Mouse (Mus musculus): ENCODE measurements around the gene Tbcd. TPM values are rescaled to one million over a fixed set of nuclear protein-coding genes. Genes with fewer than 3 reads are reported as not detected.

Gene Tbcd
- total and polyA plus RNA-seq, 3 experiments = 62.1 to 86.7 (median 70.4) TPM

- no peaks in the 10 kb centered on the region for H3K79me2 ChIP-seq (replicated peaks; ENCODE audit: control insufficient read depth, extremely low read depth, insufficient read depth, poor library complexity, severe bottlenecking)
- no peak overlapping the region for H3K27ac ChIP-seq (ENCODE audit: insufficient read depth, low read depth)
- H3K4me1 ChIP-seq (ENCODE audit: control insufficient read depth in 1 of 2, insufficient read depth in 2 of 2) = no peaks in the 10 kb centered on the region
- no peaks in the 10 kb centered on the region for H3K9me3 ChIP-seq (replicated peaks; ENCODE audit: low read length)
- peaks cover 63 to 94% of the 10 kb centered on the region in 2 experiments for H3K36me3 ChIP-seq (replicated peaks in 1 of 2; ENCODE audit: control insufficient read depth in 1 of 2, insufficient read depth in 1 of 2, low read length in 1 of 2)
- H3K9ac ChIP-seq (ENCODE audit: insufficient read depth, low read depth) = no peak overlapping the region
- H3K4me3 ChIP-seq (replicated peaks in 1 of 3; ENCODE audit: low read depth in 2 of 3, low read length in 2 of 3, poor library complexity in 1 of 3) = no peak overlapping the region
- dilution Hi-C loops (cut with MboI; ENCODE audit: extremely low pct_ligation_motif_present, extremely low pct_unique_long_range_greater_than_20kb, low sequenced_read_pairs) (no loop called here), in situ Hi-C loops (cut with MboI; ENCODE audit: low pct_ligation_motif_present, low pct_unique_long_range_greater_than_20kb, low sequenced_read_pairs) (no loop called here)
- H3K4me2 ChIP-seq (ENCODE audit: insufficient read depth, low read depth, poor library complexity, severe bottlenecking) = no peak overlapping the region
- TF ChIP-seq MAFK (IDR thresholded peaks at IDR 0.05; ENCODE audit: insufficient replicate concordance, low read length) (peak; percentile 89), NRF1 (IDR thresholded peaks at IDR 0.05; ENCODE audit: low read depth, low read length) (no peak), NELFE (IDR thresholded peaks at IDR 0.05; ENCODE audit: low read depth, low read length) (no peak), IRF4 (IDR thresholded peaks at IDR 0.05; ENCODE audit: low read depth, low read length) (no peak), USF1 (IDR thresholded peaks at IDR 0.05; ENCODE audit: low read depth, low read length) (no peak), GABPA (IDR thresholded peaks at IDR 0.05; ENCODE audit: insufficient replicate concordance, low read depth, low read length) (no peak), MAZ (IDR thresholded peaks at IDR 0.05; ENCODE audit: low read depth, low read length) (no peak), SMC3 (IDR thresholded peaks at IDR 0.05; ENCODE audit: low read depth, low read length) (no peak)
- no peaks in the 10 kb centered on the region for H3K27me3 ChIP-seq (replicated peaks)
- no peak for DNase-seq (ENCODE audit: extremely low read depth)
Measured at GRCm38 (mm10) chr11:121625007-121625406, 173.3 kb downstream of the Tbcd start.

DNA sequence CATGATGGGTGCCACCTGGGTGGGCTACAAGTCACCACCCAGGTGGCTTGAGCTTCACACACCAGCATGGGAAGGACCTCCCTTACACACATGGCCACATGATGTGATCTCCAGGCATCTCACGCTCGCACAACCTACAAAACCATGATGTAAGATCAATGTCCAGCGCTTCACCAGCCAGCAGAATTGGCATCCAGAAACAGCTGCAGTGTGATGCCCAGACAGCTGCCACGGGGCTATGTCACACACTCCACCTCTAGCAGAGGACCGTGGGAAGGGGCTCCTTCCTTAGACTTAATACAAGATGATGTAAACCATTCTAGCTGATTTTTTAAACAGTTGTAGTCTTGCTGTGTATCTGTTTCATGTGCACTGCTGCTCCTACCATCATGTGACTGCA is 175.8 kb downstream of the Tbcd start:
- H3K9me3 ChIP-seq (replicated peaks; ENCODE audit: low read length) = no peaks in the 10 kb centered on the region
- H3K4me1 ChIP-seq (ENCODE audit: control insufficient read depth in 1 of 2, insufficient read depth in 2 of 2) = no peaks in the 10 kb centered on the region
- no peak overlapping the region for H3K9ac ChIP-seq (ENCODE audit: insufficient read depth, low read depth)
- H3K4me2 ChIP-seq (ENCODE audit: insufficient read depth, low read depth, poor library complexity, severe bottlenecking) = no peak overlapping the region
- no peak for DNase-seq (ENCODE audit: extremely low read depth)
- H3K36me3 ChIP-seq (replicated peaks in 1 of 2; ENCODE audit: control insufficient read depth in 1 of 2, insufficient read depth in 1 of 2, low read length in 1 of 2) = peaks cover 57 to 92% of the 10 kb centered on the region in 2 experiments
- no peaks in the 10 kb centered on the region for H3K27me3 ChIP-seq (replicated peaks)
- TF ChIP-seq POLR2A (IDR thresholded peaks at IDR 0.05; ENCODE audit: low read depth, low read length) = no peak
- no peak overlapping the region for H3K4me3 ChIP-seq (replicated peaks in 1 of 3; ENCODE audit: low read depth in 2 of 3, low read length in 2 of 3, poor library complexity in 1 of 3)
- dilution Hi-C loops (cut with MboI; ENCODE audit: extremely low pct_ligation_motif_present, extremely low pct_unique_long_range_greater_than_20kb, low sequenced_read_pairs) = no loop called here
- H3K79me2 ChIP-seq (replicated peaks; ENCODE audit: control insufficient read depth, extremely low read depth, insufficient read depth, poor library complexity, severe bottlenecking) = no peaks in the 10 kb centered on the region
- in situ Hi-C loops (cut with MboI; ENCODE audit: low pct_ligation_motif_present, low pct_unique_long_range_greater_than_20kb, low sequenced_read_pairs) = no loop called here
- no peak overlapping the region for H3K27ac ChIP-seq (ENCODE audit: insufficient read depth, low read depth)

DNA sequence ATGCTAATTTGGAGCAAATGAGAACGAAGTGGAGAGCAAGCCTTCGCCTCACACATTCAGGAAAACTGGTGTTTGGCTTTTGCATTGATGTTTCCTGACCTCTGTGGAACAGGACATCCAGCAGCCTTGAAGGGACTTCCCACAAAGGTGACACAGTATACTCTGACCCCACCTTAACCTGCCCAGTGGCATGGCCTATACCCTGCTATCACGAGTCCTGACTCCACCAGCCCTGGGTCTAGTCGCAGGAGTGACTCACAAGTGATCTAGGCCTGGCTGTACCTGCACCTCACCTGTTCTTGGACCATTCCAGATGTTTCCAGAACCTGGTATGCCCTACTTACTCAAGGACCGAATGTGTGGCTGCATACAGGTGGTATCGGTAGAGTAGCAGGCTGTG is 177.8 kb downstream of the Tbcd start:
- in situ Hi-C loops (cut with MboI; ENCODE audit: low pct_ligation_motif_present, low pct_unique_long_range_greater_than_20kb, low sequenced_read_pairs) = no loop called here
- Histone ChIP-seq H3K4me1 (ENCODE audit: control insufficient read depth in 1 of 2, insufficient read depth in 2 of 2) (no peaks in the 10 kb centered on the region), H3K27me3 (replicated peaks) (no peaks in the 10 kb centered on the region), H3K27ac (ENCODE audit: insufficient read depth, low read depth) (no peak overlapping the region), H3K4me3 (replicated peaks in 1 of 3; ENCODE audit: low read depth in 2 of 3, low read length in 2 of 3, poor library complexity in 1 of 3) (no peak overlapping the region), H3K36me3 (replicated peaks in 1 of 2; ENCODE audit: control insufficient read depth in 1 of 2, insufficient read depth in 1 of 2, low read length in 1 of 2) (peaks cover 47 to 90% of the 10 kb centered on the region in 2 experiments), H3K4me2 (ENCODE audit: insufficient read depth, low read depth, poor library complexity, severe bottlenecking) (no peak overlapping the region), H3K79me2 (replicated peaks; ENCODE audit: control insufficient read depth, extremely low read depth, insufficient read depth, poor library complexity, severe bottlenecking) (no peaks in the 10 kb centered on the region), H3K9ac (ENCODE audit: insufficient read depth, low read depth) (no peak overlapping the region), H3K9me3 (replicated peaks; ENCODE audit: low read length) (no peaks in the 10 kb centered on the region)
- dilution Hi-C loops (cut with MboI; ENCODE audit: extremely low pct_ligation_motif_present, extremely low pct_unique_long_range_greater_than_20kb, low sequenced_read_pairs) = no loop called here
- no peak for DNase-seq (ENCODE audit: extremely low read depth)
- no peak for TF ChIP-seq ZMIZ1 (IDR thresholded peaks at IDR 0.05; ENCODE audit: low read depth, low read length)

Data from CH12.LX (cell line).